Mouse (Mus musculus) heart, embryonic 14.5 days (tissue): ENCODE data around the gene Pdcd11. TPM values are rescaled to one million over a fixed set of nuclear protein-coding genes. Genes with fewer than 3 reads are reported as not detected.

Experiments used
- ATAC-seq: fragments of 200-750 bp; cut with Nextera tagmentation; 2 replicates; pipeline ENCODE4 v1.8.0; 2017; ENCODE audit warnings: low read depth, moderate TSS enrichment; ENCODE audit not compliant: insufficient number of reproducible peaks, insufficient read depth, low FRiP score
- H3K27ac ChIP-seq, 2 experiments: fragments of 200-500 bp in 1 of 2; fragments of 300-500 bp in 1 of 2; sonication (generic) in 1 of 2; replicated peaks in 1 of 2; 2 replicates each; pipeline ENCODE4 v1.5.1; 2012 to 2014; ENCODE audit warnings: low read depth in 2 of 2, low read length in 2 of 2, control low read depth in 1 of 2, mild to moderate bottlenecking in 1 of 2, mixed read lengths in 1 of 2; ENCODE audit not compliant: control insufficient read depth in 1 of 2, insufficient read depth in 1 of 2
- H3K27me3 ChIP-seq: fragments of 300-500 bp; sonication (generic); 2 replicates; pipeline ENCODE4 v1.6.1; 2014; ENCODE audit warnings: mild to moderate bottlenecking, low read length, control low read depth; ENCODE audit not compliant: control insufficient read depth, insufficient read depth
- H3K36me3 ChIP-seq: fragments of 300-500 bp; sonication (generic); 2 replicates; pipeline ENCODE4 v1.6.1; 2014; ENCODE audit warnings: mild to moderate bottlenecking, control low read depth, low read length, mixed read lengths; ENCODE audit not compliant: control insufficient read depth, insufficient read depth
- H3K4me1 ChIP-seq, 2 experiments: fragments of 200-500 bp in 1 of 2; fragments of 300-500 bp in 1 of 2; sonication (generic) in 1 of 2; 2 replicates each; pipeline ENCODE4 v1.6.1; 2012 to 2014; ENCODE audit warnings: low read length in 2 of 2, control low read depth in 1 of 2, mixed read lengths in 1 of 2; ENCODE audit not compliant: control insufficient read depth in 2 of 2, insufficient read depth in 2 of 2
- H3K4me2 ChIP-seq: fragments of 300-500 bp; sonication (generic); 2 replicates; pipeline ENCODE4 v1.6.1; 2014; ENCODE audit warnings: mild to moderate bottlenecking, low read length
- H3K4me3 ChIP-seq, 2 experiments: fragments of 200-500 bp in 1 of 2; fragments of 300-500 bp in 1 of 2; sonication (generic) in 1 of 2; 2 replicates each; pipeline ENCODE4 v1.5.1; 2012 to 2014; ENCODE audit warnings: low read length in 2 of 2, mild to moderate bottlenecking in 2 of 2, control low read depth in 1 of 2, low read depth in 1 of 2, moderate library complexity in 1 of 2; ENCODE audit not compliant: control insufficient read depth in 1 of 2, insufficient read depth in 1 of 2
- H3K9ac ChIP-seq: fragments of 300-500 bp; sonication (generic); 2 replicates; pipeline ENCODE4 v1.6.1; 2014; ENCODE audit warnings: mild to moderate bottlenecking, low read length
- H3K9me3 ChIP-seq: fragments of 300-500 bp; sonication (generic); 2 replicates; pipeline ENCODE4 v1.6.1; 2016; ENCODE audit warnings: low read length, control low read depth; ENCODE audit not compliant: control insufficient read depth
- WGBS: fragments of 180-500 bp; shearing (Covaris S2); extraction: QIAGEN DNeasy Blood & Tissue Kit; methylation state at CpG from one replicate; pipeline ENCODE4 v1.1.7; 2014; 5-methylcytosine and 5-hydroxymethylcytosine counted together
- polyA plus RNA-seq: library from polyadenylated mRNA; unstranded; fragments of >200 nt; fragmentation: Nextera tagmentation; extraction: Ambion mirVana; gene quantifications from 2 replicates; pipeline ENCODE4 v1.2.1, GENCODE M21; 2014

Gene Pdcd11
- polyA plus RNA-seq, result 4.6 and 5.3 TPM in 2 replicates

- Histone ChIP-seq H3K27me3 (no peaks in the 10 kb centered on the region), H3K9me3 (no peaks in the 10 kb centered on the region), H3K4me2 (peak within 1 kb of the TSS; percentile 87), H3K9ac (peak within 1 kb of the TSS; percentile 100), H3K4me3 (peak within 1 kb of the TSS; percentile 76 to 90), H3K4me1 (peaks cover 0 to 25% of the 10 kb centered on the region in 2 experiments; a peak in 2 of 4 replicates), H3K36me3 (peaks cover 51% of the 10 kb centered on the region), H3K27ac (peak within 1 kb of the TSS; percentile 82 to 92)
- WGBS, result under 1% methylated on average over 56 of the region's 56 CpGs
- ATAC-seq, result peak; percentile 97
Observed at GRCm38 (mm10) chr19:47090550-47091156, at the start of gene Pdcd11, which contains the start of gene Usmg5. Pdcd11 (plus strand) TSS chr19:47090768. Usmg5 (minus strand) TSS chr19:47090647.

GRCm38 (mm10) chr19:47043608-47044007 is 47.0 kb upstream of the Pdcd11 start:
- H3K4me3 ChIP-seq, result no peak overlapping the region
- WGBS, result 85% methylated on average over 3 of the region's 3 CpGs
- H3K9me3 ChIP-seq, result no peaks in the 10 kb centered on the region
- H3K27ac ChIP-seq, result no peak overlapping the region
- H3K4me2 ChIP-seq, result no peak overlapping the region
- H3K36me3 ChIP-seq, result peaks cover 53% of the 10 kb centered on the region
- H3K4me1 ChIP-seq, result no peaks in the 10 kb centered on the region
- H3K27me3 ChIP-seq, result no peaks in the 10 kb centered on the region
- no peak overlapping the region for H3K9ac ChIP-seq
- no peak for ATAC-seq

- no peaks in the 10 kb centered on the region for H3K27me3 ChIP-seq
- no peak for ATAC-seq
- no peak overlapping the region for H3K4me3 ChIP-seq
- no peak overlapping the region for H3K4me2 ChIP-seq
- H3K9me3 ChIP-seq, result no peaks in the 10 kb centered on the region
- H3K36me3 ChIP-seq, result peaks cover 42% of the 10 kb centered on the region
- WGBS, result 100% methylated on average over 1 of the region's 1 CpGs
- H3K9ac ChIP-seq, result no peak overlapping the region
- no peak overlapping the region for H3K27ac ChIP-seq
- H3K4me1 ChIP-seq, result peaks cover 4 to 10% of the 10 kb centered on the region in 2 experiments; a peak in 3 of 4 replicates
Observed at GRCm38 (mm10) chr19:47046343-47046742, 44.2 kb upstream of the Pdcd11 start.

GRCm38 (mm10) chr19:47047236-47047833 is 43.2 kb upstream of the Pdcd11 start:
- ATAC-seq, result no peak
- H3K4me3 ChIP-seq, result no peak overlapping the region
- WGBS, result 80% methylated on average over 13 of the region's 13 CpGs
- no peaks in the 10 kb centered on the region for H3K27me3 ChIP-seq
- H3K4me1 ChIP-seq, result peaks cover 4 to 10% of the 10 kb centered on the region in 2 experiments; a peak in 3 of 4 replicates
- no peak overlapping the region for H3K9ac ChIP-seq
- no peak overlapping the region for H3K4me2 ChIP-seq
- no peaks in the 10 kb centered on the region for H3K9me3 ChIP-seq
- no peak overlapping the region for H3K27ac ChIP-seq
- H3K36me3 ChIP-seq, result peaks cover 37% of the 10 kb centered on the region

- H3K4me1 ChIP-seq, result peaks cover 4 to 10% of the 10 kb centered on the region in 2 experiments; a peak in 3 of 4 replicates
- no peaks in the 10 kb centered on the region for H3K9me3 ChIP-seq
- no peak overlapping the region for H3K27ac ChIP-seq
- WGBS, result 60% methylated on average over 4 of the region's 4 CpGs
- peak overlapping the region; percentile 82 for H3K4me2 ChIP-seq
- no peaks in the 10 kb centered on the region for H3K27me3 ChIP-seq
- H3K36me3 ChIP-seq, result peaks cover 33% of the 10 kb centered on the region
- ATAC-seq, result no peak
- H3K4me3 ChIP-seq, result no peak overlapping the region
- peak overlapping the region; percentile 38; the same call in 1 of the 2 replicates for H3K9ac ChIP-seq
Observed at GRCm38 (mm10) chr19:47049061-47049460, 41.5 kb upstream of the Pdcd11 start.

- peak overlapping the region; percentile 93 to 95 for H3K4me3 ChIP-seq
- peak overlapping the region; percentile 82 for H3K4me2 ChIP-seq
- ATAC-seq, result no peak
- no peaks in the 10 kb centered on the region for H3K9me3 ChIP-seq
- no peaks in the 10 kb centered on the region for H3K27me3 ChIP-seq
- H3K4me1 ChIP-seq, result peaks cover 4 to 10% of the 10 kb centered on the region in 2 experiments; a peak in 3 of 4 replicates
- H3K27ac ChIP-seq, result peak overlapping the region in 1 of 2 experiments; percentile 81; a peak in 1 of 4 replicates
- 7% methylated on average over 7 of the region's 7 CpGs for WGBS
- H3K36me3 ChIP-seq, result peaks cover 33% of the 10 kb centered on the region
- peak overlapping the region; percentile 88 for H3K9ac ChIP-seq
Observed at GRCm38 (mm10) chr19:47049840-47050239, 40.7 kb upstream of the Pdcd11 start.

DNA sequence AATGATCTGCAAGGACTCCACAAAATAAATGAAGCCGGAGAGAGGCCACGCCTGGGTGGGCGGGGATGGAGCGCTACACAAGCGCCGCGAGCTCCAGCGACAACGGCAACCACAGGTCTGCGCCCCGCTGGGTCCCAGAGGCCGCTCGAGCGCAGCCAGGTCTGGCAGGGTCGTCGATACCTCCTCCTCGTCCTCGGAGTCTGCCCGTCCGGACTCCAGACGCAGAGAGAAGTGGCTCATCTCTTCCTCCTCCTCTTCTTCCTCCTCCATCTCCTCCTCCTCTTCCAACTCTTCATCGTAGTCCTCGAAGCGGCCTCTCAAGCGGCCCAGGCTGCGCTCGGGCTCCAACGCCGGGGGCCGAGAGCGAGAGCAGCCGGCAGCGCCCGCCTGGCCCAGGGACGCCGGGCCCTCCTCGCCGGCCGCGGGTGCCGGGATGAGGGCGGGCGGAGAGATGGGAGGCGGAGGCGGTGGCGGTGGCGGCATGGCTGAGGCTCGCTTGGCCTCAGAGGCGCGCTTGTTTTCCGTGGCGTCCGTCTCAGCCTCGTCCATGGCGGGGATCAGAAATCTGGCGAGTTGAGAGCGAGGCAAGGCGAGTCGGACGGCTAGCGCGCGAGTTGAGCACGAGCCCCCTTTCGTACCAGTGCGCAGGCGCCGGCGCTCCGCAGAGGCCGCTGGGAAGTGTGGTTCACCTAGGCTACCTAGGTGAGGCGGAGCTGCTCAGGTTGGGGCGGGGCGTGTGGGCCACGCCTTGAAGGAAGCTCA is 40.1 kb upstream of the Pdcd11 start, which contains the start of gene Pcgf6:
Pcgf6 (minus strand) TSS at position 636 of the 762 bp plus-strand sequence.
- Histone ChIP-seq H3K27me3 (no peaks in the 10 kb centered on the region), H3K9ac (peak within 1 kb of the TSS; percentile 88), H3K9me3 (no peaks in the 10 kb centered on the region), H3K27ac (peak within 1 kb of the TSS; percentile 75 to 81), H3K4me2 (peak within 1 kb of the TSS; percentile 82), H3K4me3 (peak within 1 kb of the TSS; percentile 93 to 95), H3K4me1 (peaks cover 4 to 10% of the 10 kb centered on the region in 2 experiments; a peak in 3 of 4 replicates), H3K36me3 (peaks cover 28% of the 10 kb centered on the region)
- peak; percentile 71 for ATAC-seq
- under 1% methylated on average over 75 of the region's 75 CpGs for WGBS
